Mouse (Mus musculus) gastrocnemius, postnatal 25 days (tissue): ENCODE measurements at regions not wholly inside any gene's neighbourhood (a gene's known extent, or its start where the extent isn't known, plus 50 kb on each side); places are given as distances from the start of the nearest gene placed in this dataset.

Source experiments
- DNase-seq: peaks from one replicate; pipeline ENCODE4 v3.0.0; 2022

- no peak for DNase-seq
Measured at GRCm38 (mm10) chr6:15501063-15501462, 219.4 kb upstream of the Mdfic start.

DNA sequence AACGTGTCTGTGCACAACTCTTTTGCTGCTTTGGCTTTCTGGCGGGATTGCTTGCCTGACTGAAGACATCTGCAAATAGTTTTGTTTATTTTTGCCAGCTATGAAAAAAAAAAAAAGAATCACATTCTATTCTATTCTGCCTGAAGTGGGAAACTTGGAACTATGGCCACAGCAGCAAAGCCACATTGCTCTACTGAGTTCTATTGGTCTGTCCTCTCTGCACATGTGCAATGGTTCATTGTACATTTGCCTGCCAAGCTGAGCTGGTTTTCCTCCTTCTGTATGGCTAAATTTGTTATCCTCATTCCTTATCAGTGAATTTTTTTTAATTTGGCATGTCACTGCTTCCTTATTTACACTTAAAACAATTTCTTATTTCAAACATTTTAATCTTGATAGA is 211.1 kb upstream of the Mdfic start:
- no peak for DNase-seq

DNA sequence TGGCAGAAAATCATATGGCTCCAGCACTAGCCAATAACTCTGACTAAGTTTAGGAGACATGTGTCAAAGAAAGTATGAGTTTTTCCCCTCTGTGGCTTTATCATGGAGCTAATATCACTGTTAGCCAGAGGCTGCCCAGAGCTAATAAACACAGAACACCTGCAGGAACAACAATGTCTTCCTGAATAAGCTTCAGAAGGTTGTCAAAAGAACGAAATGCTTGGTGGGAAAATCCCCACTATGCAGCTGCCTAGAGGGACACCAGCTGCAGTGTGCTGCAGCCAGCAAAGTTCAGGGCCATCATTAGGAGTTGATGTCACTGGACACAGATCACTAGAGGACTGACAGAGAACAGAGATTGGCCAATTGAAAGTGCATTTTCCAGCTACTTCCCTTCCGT is 183.2 kb upstream of the Mdfic start:
- DNase-seq = no peak

DNA sequence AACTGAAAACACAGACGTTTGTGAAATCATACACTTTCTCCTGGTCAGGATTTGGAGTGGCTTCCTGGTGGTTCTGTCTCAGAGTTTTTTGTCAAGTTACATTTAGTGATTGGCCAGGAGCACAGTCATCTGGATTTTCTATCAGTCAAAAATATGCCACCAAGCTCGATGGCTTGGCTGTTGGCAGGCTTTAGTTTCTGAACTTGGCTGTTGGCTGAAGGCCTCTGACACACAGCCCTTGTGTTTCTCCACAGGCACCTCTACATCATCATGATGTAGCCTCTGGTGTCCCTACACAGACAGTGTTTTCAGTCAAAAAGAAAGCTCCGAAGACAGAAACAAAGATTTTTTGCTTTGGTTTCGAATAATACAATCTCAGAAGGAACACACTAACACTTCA is 178.5 kb upstream of the Mdfic start:
- no peak for DNase-seq

GRCm38 (mm10) chr6:15543516-15544080 is 176.9 kb upstream of the Mdfic start:
- peak; percentile 18 for DNase-seq

- no peak for DNase-seq
Measured at GRCm38 (mm10) chr6:15548833-15549232, 171.6 kb upstream of the Mdfic start.

DNA sequence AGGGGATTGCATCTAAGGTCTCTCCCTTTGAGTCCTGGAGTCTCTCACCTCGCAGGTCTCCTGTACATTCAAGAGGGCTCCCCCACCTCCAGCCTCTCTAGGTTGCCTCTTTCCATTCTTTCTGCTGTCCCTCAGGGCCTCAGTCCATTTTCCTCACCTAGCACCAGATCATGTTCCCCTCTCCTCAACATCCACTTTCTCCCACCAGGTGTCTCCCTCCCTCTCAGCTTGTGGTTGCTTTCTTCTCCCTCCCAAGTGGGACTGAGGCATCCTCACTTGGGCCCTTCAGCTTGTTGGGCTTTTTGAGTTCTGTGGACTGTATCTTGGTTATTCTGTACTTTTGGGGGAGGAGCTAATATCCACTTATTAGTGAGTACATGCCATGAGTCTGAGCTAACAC is 127.7 kb upstream of the Mdfic start:
- DNase-seq = no peak

GRCm38 (mm10) chr6:15597226-15597983 is 123.1 kb upstream of the Mdfic start:
- DNase-seq = no peak

DNA sequence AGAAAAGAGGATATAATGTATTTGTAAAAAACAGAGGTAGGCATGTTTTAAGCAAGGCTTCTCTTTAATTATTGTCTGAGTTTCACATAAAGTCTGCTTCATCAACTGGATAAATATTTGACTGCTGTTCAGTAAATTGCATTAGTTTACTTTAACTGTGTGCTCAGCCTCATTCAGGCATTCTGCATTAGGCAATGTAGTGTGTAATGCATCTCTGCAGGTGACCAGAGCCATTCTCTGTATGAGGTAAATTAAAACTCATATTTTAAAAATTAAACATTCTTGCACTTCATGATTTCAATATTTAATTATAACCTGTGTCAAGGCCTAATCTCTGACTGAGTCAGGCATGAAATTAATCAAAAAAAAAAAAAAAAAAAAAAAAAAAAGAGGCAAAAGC is 110.3 kb upstream of the Mdfic start:
- DNase-seq = no peak

GRCm38 (mm10) chr6:15625910-15626564 is 94.4 kb upstream of the Mdfic start:
- no peak for DNase-seq

GRCm38 (mm10) chr6:15638548-15638947 is 81.9 kb upstream of the Mdfic start:
- DNase-seq = no peak

GRCm38 (mm10) chr6:15639378-15639777 is 81.1 kb upstream of the Mdfic start:
- no peak for DNase-seq

DNA sequence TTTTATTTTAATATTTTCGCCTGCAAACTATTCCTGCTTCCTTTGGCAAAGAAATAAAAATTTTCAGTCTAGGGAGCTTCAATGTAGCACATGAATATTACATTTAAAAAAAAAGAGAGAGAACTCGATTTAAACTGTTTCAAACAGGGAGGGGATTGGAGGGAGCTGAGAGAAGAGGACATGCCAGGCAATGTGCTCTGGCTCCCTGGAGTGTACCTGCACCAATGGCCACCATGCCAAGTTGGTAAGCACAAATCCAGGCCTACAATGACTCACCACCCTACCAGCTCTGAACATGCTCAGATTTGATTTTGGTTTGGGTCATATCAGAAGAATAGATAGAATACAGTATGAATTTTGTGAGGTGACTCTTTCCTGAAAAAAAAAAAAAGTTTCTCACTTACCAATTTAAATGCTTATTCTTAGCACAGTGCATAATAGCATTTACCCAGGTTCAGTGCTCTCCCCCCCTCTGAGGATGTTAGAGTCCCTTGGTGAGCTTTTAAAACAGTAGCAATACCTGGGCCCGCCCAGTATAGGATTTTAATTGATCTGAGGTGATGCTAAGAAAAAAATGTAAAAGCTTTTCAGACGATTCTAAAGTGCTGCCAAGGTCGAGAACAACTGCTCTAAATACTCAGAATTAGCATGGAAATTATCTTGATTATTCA is 80.5 kb upstream of the Mdfic start:
- DNase-seq = no peak

- DNase-seq = no peak
Measured at GRCm38 (mm10) chr6:15644311-15644710, 76.2 kb upstream of the Mdfic start.

DNA sequence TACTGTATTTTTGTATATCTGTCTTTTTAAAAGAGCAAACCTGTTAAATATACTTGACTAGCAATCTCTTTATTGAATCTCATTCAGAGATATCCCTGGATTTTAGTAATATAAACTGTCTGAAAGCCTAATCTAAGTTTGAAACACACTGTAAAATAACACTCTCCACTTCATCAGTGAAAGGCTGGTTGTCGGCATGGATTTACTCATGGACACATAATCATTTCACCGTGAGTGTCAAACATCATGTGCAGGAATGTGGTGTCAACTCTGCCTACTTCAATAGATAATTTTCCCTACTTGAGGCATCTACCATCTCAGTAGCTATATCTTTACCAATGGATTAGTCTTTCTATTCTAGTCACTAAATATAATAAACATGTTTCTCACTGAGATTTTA is 73.0 kb upstream of the Mdfic start:
- DNase-seq = no peak
